In genomic region chr7:122370488-122370887, GRCm38 (mm10) we compare ENCODE assay signal across 27 mouse cellular contexts.
"Had no signal": no experiment of that assay in that cellular context is flagged by ENCODE, and none has a peak within 500 bp of the region (broad histone marks: within the 10 kb centered on the region; RNA-seq: fewer than 3 reads in every experiment).

No protein-coding gene starts in this region.

- H3K4me2 ChIP-seq: embryonic facial prominence, embryonic 12.5 days; embryonic facial prominence, embryonic 13.5 days; embryonic facial prominence, embryonic 15.5 days; forebrain, embryonic 12.5 days; forebrain, embryonic 13.5 days; forebrain, embryonic 15.5 days had no signal

- DNase-seq: cerebellum, adult 8-10 months; cerebellum, adult 9-10 months; cerebellum, adult 9-11 months; cerebellum, postnatal 10 days; cerebellum, postnatal 14 days; cerebellum, postnatal 25 days; cerebellum, postnatal 36 days; embryo, embryonic 11 days; forebrain, postnatal 0 days; gastrocnemius, adult 2 months; gastrocnemius, postnatal 10 days; gastrocnemius, postnatal 14 days; gastrocnemius, postnatal 25 days; gastrocnemius, postnatal 36 days; heart, adult 18-20 months; heart, adult 2 months had no signal

- H3K27ac ChIP-seq: embryonic facial prominence, embryonic 10.5 days; embryonic facial prominence, embryonic 12.5 days; embryonic facial prominence, embryonic 13.5 days; embryonic facial prominence, embryonic 15.5 days; forebrain, embryonic 10.5 days; forebrain, embryonic 12.5 days; forebrain, embryonic 13.5 days; forebrain, embryonic 15.5 days; gastrocnemius, adult 2 months; heart, adult 2 months had no signal

- H3K9ac ChIP-seq: embryonic facial prominence, embryonic 12.5 days; embryonic facial prominence, embryonic 13.5 days; embryonic facial prominence, embryonic 15.5 days; forebrain, embryonic 12.5 days; forebrain, embryonic 13.5 days; forebrain, embryonic 15.5 days; forebrain, postnatal 0 days had no signal

- H3K27me3 ChIP-seq: embryonic facial prominence, embryonic 12.5 days; embryonic facial prominence, embryonic 13.5 days; embryonic facial prominence, embryonic 15.5 days; forebrain, embryonic 13.5 days; forebrain, embryonic 15.5 days had no signal

- ATAC-seq: forebrain, embryonic 13.5 days; forebrain, embryonic 14.5 days; forebrain, embryonic 15.5 days; forebrain, embryonic 16.5 days; forebrain, postnatal 0 days had no signal

- H3K4me1 ChIP-seq: embryonic facial prominence, embryonic 10.5 days; embryonic facial prominence, embryonic 12.5 days; embryonic facial prominence, embryonic 13.5 days; embryonic facial prominence, embryonic 15.5 days; forebrain, embryonic 10.5 days; forebrain, embryonic 12.5 days; forebrain, embryonic 13.5 days; forebrain, embryonic 15.5 days had no signal

- H3K36me3 ChIP-seq: embryonic facial prominence, embryonic 10.5 days; embryonic facial prominence, embryonic 12.5 days; embryonic facial prominence, embryonic 13.5 days; embryonic facial prominence, embryonic 15.5 days; forebrain, embryonic 10.5 days; forebrain, embryonic 12.5 days; forebrain, embryonic 15.5 days had no signal

- H3K9me3 ChIP-seq: embryonic facial prominence, embryonic 10.5 days; embryonic facial prominence, embryonic 12.5 days; embryonic facial prominence, embryonic 13.5 days; embryonic facial prominence, embryonic 15.5 days; forebrain, embryonic 10.5 days; forebrain, embryonic 12.5 days; forebrain, embryonic 13.5 days; forebrain, embryonic 15.5 days had no signal

- H3K4me3 ChIP-seq: embryonic facial prominence, embryonic 10.5 days; embryonic facial prominence, embryonic 12.5 days; embryonic facial prominence, embryonic 13.5 days; embryonic facial prominence, embryonic 15.5 days; erythroblast, embryonic 14.5 days; forebrain, embryonic 10.5 days; forebrain, embryonic 12.5 days; forebrain, embryonic 13.5 days; forebrain, embryonic 15.5 days; gastrocnemius, adult 2 months; heart, adult 2 months had no signal
